Mouse (Mus musculus) telencephalon, adult 2 months (tissue): ENCODE measurements around the gene Prss41.
"Not testable (repeated sequence)": the region's sequence is repeated elsewhere in the genome, so short reads cannot be mapped to it uniquely, and the experiment has no call there.

ENCODE experiments used
- DNase-seq: peaks from one replicate; pipeline ENCODE4 v3.0.0-alpha.2; 2011; ENCODE audit warnings: low read depth, low spot score

Prss41 gene

DNA sequence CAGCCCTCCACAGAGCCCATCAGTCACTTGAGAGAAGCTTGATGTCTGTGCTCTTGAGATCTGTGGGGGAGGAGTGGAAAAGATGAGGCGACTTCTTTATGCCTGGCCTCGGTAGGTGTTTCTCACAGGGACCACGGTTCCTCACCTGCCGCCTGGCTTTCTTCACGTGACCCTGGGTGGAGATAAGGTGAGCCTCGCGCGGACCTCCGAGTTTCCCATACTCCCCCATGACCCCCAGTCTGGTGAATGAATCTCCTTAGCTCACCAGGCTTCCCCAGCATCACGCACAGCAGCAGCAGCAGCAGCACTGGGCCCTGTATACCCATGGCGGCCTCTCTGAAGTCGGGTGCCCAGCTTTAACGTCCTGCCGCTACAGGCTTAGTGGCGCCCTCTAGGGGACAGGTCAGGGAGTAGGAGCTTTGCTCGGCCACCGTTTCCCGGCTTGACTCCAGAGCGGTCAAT lies at the start of gene Prss41, which contains the start of gene Prss32:
Gene Prss41 (minus strand): TSS at position 361 of the 462 bp plus-strand sequence.
Gene Prss32 (plus strand): TSS at position 44 of the 462 bp plus-strand sequence.
- no peak for DNase-seq

DNA sequence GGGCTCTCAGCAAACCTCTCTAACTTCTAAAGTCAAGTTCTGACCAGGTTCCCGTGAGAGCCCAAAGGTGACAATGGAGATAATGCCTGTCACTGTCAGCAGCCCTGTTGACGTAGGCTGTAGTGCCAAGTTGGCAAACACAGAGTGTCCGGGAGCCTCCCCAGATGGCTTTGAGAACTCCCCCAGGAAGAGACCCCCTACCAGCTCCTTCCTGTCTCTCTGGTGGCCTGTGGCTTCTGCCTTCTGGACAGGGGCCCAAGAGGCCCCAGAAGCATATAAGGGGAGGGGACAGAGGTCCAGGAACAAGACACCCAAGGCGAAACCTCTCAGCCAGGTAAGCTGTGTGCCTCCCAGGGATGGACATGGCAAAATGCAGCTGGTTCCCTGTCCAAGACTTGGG lies 36.6 kb upstream of the Prss41 start, which contains the start of the genes Dcpp1 and Dcpp2:
Gene Dcpp1 (plus strand): TSS at position 301 of the 400 bp plus-strand sequence.
Gene Dcpp2 (plus strand): TSS at position 305 of the 400 bp plus-strand sequence.
- DNase-seq: not testable (repeated sequence)

DNA sequence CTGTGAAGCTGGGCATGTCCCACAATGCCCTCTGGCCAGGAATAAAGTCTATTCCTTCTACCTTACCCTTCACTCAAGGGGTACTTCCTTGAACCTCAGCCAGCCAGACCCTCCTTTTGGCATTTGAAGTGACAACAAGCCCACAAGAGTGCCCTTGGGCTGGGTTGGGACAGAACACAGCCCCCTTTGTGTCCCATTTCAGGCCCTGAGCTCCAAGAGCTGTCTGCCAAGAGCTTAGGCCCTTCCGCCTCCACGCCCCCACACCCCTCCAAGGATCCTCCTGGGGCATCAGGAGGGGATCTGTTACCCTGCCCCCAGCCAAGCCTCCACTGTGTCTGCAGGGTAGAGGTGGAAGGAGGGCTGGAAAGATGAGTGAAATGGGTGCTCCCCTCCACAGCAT lies 33.2 kb upstream of the Prss41 start:
- no peak for DNase-seq

DNA sequence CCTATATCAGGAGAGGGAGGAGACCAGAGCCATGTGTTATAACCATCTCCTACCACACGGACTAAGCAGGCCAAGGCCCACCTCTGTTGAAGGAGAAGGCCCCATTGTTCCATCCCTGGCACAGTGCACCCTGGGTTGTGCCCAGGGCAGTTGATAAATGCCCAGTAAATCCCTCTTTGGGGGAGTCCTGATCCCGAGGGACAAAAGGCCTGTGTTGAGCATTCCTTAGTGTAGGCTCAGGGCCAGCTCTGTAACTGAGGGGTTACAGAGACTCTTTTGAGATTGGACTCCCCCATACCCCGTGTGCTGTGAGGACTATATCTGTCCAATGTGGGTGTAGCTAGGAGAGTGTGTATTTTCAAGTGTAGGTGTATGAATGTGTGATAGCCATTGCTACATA lies 32.8 kb upstream of the Prss41 start:
- DNase-seq: peak; percentile 42

DNA sequence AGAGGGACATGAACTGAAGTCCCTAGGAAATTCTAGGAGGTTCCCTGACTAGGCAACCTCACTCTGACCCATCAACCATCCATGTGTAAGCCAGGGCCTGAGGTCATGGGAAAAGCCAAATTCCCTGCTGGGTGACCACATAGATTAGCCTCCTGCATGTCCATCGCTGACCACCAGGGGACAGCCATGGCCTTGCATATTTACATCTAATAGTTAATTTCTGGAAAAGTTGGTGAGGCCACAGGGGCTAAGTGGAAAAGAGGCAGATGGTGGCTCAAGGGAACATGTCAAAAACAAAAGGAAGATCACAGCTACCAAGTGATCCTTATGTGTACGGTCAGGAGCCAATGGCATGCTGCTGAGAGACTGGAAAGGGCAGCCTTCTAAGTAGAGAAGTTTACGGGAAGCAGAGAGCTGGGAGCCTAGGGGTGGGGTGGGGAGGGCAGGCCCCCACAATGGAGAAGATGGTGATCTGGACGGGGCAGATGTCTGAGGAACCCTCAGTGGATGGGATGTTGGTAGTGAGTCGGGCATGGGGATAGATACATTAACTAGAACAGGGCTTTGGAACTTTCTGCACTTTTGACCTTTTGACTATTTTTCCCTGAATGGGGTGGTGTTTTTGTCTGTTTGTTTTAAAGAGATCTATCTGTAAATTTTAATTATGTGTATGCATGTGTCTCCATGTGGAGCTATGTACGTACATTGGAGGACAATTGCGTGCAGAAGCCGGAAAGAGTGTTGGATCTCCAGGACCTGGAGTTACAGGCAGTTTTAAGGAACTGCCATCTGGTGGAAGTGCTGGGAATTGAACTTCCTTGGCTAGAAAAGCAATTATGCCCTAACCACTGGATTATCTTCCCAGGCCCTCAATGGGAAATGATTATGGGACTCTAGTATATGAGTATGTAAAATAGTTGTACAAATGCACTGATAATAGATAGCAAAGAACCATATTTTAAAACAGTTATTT lies 30.2 kb upstream of the Prss41 start:
- no peak for DNase-seq

DNA sequence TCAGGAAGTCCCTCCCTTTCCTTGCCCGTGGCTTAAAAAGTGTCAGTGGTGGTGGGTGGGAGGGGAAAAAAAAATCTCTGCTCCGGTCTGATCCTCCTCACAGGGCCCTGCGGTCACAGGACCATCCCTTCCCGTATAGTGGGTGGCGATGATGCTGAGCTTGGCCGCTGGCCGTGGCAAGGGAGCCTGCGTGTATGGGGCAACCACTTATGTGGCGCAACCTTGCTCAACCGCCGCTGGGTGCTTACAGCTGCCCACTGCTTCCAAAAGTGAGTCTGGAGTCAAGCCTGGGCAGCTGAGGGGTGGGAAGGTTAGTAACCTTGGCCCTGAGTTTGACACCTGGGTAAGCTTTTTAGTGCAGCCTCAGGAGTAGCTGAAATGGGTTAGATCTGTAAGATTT lies 24.5 kb upstream of the Prss41 start:
- DNase-seq: no peak

DNA sequence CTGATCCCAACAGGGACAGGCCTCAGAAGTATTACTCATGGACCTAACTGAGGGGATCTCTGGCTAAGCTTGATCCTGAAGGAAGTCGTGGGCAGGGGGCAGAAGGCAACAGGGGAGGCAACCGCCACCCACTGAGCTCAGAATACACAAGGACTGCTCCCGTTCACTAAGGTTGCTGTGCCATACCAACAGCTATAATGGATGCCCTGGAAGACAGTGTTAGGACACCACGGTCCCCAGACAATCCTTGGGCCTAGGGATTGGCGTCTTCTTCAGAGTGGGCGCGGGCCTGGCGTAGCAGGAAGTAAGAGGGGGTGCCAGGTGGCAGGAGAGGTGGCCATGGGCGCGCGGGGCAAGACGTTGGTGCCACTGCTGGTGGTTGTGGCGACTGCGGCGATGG lies 23.8 kb upstream of the Prss41 start, which contains the start of gene Prss21:
Gene Prss21 (plus strand): TSS at position 301 of the 400 bp plus-strand sequence.
- no peak for DNase-seq

DNA sequence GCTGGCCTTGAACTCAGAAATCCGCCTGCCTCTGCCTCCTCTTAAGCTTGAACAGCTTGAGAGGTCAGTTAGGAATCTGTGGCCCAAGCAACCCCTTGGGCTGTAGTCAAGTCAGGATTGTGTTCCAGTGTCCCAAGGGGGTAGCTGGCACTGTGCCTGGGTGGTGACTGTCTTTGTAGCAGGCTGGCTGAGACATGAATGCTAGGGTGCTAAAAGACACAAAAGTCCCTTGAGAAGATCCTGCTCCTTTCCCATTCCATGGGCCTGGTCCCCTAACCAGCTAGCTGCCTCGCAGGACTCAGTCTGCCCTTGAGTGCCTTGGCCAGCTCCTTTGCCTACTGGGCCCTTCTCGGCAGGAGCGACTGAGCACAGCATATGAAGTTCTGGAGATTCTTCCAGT lies 19.0 kb upstream of the Prss41 start:
- DNase-seq: no peak

DNA sequence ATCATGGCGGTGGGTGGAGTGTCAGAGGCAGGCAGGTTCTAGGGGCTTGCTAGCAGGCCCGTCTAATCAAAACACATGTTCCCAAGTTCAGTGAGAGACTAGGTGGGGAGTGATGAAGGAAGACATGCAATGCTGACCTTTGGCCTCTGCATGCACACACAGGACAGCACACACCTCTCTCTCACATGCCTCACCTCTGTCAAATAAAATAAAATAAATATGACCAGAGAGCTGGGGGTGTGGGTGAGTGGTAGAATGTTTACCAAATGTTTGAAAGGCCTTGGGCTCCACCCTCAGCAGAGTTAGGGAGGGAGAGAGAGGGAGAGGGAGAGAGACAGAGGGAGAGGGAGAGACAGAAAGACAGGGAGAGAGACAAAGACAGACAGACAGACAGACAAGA lies 13.9 kb upstream of the Prss41 start:
- no peak for DNase-seq

DNA sequence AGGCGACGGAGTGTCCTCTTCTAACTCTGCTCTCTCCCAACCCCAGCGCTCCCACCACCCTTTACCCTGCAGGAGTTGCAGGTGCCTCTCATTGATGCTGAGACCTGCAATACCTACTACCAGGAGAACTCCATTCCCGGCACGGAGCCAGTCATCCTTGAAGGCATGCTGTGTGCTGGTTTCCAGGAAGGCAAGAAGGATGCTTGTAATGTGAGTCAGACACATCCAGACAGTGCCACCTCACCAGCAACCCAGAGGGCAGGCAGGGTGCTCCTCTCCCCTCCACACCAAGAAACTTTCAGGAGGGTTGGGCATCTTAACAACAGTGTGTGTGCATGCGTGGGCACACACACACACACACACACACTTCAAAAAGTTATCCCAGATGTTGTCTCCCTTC lies 13.2 kb upstream of the Prss41 start:
- DNase-seq: no peak

DNA sequence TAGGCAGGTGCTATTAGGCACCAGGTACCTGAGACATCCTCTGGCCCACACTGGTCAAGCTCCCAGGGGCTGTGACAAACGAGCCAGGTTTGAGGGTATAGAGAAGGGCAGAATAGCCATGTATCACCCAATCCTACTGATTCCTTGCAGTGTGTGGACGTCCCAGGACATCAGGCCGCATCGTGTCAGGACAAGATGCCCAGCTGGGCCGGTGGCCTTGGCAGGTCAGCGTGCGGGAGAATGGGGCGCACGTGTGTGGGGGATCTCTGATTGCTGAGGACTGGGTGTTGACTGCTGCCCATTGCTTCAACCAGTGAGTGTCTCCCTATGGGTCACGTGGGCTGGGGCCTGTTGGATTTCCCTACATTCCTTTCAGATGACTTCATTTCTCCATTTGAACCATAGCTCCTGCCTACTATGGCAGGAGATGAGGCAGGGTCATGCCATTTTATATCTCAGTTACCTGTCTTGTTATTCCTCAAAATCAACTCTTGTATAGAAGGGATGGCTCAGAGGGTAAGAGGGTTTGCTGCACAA lies 10.3 kb upstream of the Prss41 start:
- no peak for DNase-seq

DNA sequence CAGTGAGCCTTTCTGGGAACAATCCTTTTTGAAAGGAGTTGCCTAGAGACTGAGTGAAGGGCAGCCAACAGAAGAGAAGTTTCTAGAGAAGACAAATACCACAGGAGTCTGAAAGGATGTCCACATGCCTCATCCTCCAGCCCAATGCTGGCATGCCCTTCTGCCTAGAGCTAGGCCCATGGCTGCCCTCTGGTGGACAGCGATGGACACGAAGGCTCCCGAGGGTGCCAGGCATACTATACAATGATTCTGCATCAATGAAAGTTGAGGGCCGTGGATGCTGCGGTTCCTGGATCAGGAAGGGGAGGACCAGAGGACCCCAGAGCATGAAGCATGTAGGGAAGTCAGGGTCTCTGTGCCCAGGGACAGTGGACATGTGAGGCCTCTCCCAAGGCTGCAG lies 9.3 kb upstream of the Prss41 start:
- no peak for DNase-seq

DNA sequence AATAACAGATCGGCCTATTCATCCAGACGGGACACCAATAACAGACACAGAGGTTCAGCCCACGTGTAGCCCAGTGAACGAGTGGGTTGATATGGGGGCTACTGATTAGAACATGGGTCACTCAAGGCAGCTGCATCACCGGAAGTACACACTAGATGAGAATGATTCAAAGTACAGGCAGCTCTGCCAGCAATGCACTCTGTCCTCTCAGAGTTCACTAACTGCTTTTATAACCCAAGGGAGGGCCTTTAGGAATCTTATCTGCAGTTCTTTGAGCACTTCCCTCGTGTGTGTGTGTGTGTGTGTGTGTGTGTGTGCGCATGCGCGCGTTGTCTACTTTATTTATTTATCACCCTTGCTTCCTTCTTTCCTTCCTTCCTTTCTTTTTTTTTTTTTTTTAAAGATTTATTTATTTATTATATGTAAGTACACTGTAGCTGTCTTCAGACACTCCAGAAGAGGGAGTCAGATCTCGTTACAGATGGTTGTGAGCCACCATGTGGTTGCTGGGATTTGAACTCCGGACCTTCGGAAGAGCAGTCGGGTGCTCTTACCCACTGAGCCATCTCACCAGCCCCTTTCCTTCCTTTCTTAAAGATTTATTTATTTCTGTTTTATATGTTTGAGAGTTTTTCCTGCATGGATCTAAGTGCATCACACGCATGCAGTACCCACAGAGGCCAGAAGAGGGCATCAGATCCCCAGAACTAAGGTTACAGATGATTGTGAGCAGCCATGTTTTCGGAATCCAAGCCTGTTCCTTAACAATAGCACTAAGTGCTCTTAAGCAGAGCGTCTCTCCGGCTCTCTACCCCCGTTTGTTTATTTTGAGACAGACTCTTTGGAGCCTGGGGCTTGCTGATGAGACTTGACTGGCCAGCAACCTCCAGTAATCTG lies 7.1 kb upstream of the Prss41 start:
- DNase-seq: peak; percentile 19

DNA sequence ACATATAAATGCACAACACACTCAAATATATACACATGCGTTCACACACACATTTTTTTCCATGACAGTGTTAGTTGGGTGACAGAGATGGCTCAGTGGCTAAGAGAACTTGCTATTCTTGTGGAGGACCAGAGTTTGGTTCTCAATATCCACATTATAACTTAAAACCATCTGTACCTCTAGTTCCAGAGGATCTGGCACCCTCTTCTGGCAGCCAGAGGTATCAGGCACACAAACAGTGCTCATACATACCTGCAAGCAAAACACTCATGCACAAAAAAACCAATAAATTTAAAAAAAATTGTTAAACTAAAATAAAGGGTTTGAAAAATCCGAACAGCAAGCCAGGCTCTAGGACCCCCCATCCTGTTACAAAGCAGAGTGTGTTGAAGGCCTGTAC lies 6.1 kb upstream of the Prss41 start:
- DNase-seq: no peak

DNA sequence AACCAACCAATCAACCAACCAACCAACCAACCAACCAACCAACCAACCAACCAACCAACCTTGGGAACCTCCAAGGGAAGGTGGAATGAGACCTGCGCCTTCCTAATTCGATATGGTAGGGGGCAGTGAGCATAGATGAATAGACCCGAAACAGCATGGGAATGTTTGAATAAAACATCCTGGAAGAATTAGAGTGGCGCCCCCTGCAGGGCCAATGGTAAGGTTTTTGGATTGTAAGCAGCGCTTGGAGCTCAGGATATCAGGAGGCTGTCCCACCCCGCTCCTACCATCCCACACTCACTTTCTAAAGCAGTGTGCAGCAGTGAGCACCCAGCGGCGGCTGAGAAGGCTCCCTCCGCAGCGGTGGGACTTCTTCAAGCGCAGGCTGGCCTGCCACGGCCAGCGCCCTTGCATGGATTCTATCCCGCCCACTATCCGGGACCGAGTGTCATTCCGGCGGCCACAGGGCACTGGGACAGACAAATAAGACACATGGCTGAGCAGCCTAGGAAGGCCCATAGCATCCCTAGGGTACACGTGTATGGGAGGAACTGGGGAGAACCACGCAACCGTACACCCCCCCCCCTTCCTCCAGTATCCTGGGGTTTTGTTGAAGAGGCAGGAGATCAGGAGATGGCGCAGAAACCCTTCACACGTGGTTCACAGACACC lies 696 bp downstream of the Prss41 start:
- DNase-seq: no peak

DNA sequence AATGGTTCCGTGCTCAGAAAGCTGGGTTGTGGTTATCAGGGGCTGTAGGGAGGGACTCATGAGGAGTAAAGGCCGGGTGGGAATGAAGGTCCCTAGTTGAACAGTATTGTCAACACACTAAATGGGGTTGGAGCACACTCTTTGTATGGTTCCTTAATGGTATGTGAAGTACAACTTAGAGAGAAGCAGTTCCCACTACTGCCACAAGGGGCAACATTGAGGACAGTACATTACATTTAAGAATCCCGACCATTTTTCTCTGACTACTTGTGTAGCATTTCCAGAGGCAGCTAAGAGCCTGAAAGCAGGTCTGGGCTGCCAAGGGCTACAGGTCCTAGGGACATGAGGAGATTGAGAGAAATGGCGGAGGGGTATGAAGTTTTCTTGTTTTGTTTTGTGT lies 2.8 kb downstream of the Prss41 start:
- DNase-seq: no peak

DNA sequence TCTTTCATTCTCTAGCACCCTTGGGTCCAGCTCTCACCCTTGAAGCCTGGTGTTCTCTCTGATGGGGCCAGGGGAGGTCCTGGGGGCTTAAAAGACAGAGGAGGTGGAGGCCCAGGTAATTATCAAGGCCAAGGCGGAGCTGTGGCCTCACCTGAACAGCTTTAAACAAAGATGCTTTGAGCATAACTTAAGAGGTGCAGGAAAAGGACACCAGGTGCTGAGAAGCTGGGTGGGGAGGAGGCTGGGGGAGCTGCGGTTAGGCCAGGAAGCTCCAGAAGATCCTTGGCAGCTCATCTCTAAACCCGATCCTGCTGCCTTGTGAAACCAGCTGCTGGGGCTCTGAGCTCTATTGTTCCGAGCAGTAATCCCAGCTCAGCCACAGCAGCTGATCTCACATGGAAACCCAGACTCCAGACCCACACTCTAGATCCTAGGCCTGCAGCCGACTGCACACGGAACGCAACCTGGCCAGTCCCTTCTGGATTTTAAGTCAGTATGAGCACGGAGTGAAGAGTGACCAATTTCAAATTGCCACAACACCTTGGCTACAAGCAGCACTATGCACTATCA lies 7.9 kb downstream of the Prss41 start, which contains the start of gene Prss33:
Gene Prss33 (minus strand): TSS at position 51 of the 570 bp plus-strand sequence.
- no peak for DNase-seq

DNA sequence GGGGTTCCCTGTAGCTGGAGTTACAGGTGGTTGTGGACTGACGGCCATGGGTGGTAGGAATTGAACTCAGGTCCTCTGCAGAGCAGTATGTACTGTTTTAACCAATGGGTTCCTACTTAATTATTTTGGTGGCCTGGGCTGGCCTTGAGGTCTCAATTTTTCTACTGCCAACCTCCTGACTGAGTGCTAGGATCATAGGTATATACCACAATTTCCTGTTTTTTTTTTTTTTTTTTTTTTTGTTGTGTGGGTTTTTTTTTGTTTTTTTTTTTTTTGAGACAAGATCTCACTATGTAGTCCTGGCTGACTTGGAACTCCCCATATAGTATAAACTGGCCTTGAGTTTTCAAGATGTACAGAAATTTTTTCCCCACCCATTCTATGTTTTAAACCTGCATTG lies 12.8 kb downstream of the Prss41 start:
- no peak for DNase-seq

DNA sequence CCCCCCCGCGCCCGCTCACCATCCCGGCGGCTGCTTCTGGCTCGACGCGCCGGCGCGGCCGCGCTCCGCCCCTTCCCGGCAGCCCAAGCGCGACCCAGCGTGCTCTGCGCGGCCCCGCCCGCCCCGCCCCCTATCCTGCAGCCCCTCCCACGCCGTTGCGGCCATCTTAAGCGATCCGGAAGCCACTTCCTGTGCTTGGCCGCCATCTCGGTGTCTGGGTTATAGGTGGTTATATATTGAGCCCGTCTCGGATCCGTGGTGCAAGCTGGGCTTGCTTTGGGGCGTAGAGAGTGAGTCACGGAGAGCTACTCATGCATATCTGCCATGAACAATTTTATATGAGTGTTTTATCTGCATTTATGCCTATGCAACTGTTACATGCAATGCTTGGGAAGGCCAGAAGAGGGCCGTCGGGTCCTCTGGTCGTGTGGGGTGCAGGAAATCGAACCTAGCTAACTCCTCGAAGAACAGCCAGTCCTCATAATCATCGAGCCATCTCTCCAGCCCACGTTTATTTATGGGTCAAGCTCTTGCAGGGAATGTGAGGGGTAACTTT lies 14.8 kb downstream of the Prss41 start, which contains the start of gene Elob:
Gene Elob (minus strand): TSS at position 73 of the 556 bp plus-strand sequence.
- DNase-seq: peak; percentile 84
